8 mouse cellular contexts compared by ENCODE assay signal in the genomic region with DNA sequence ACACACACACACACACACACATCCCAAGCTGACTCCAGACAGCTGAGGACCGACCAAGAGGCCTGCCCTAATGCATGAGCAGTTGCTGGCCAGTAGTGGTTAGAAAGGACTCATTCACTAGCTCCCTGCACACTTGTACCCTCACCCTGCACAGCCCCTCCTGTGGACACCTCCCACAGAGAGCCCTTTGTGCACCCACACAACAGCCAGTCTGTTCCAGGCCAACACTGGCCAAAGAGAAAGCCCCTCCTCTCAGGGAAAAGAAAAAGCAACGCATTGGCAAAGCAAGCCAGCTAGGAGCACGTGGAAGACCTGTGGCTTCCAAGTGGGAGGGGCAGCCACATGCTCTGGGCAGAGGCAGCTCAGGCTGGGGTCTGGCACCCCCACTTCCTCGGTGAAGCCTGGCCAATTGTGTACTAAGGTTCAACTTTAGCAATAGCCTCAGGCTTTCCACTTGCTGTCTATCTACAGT. TPM values are rescaled to one million over a fixed set of nuclear protein-coding genes. Genes with fewer than 3 reads are reported as not detected.
DNase-seq lines count a peak whose midpoint lies in the region; ATAC-seq and TF ChIP-seq lines count a peak whose summit lies in the region.

No protein-coding gene starts in this region.

- peak overlapping the region; percentile 79 for H3K27ac ChIP-seq in hindbrain, postnatal 0 days
- H3K27ac ChIP-seq in midbrain, embryonic 10.5 days (replicated peaks) = peak overlapping the region; percentile 50

- no peak for TF ChIP-seq CTCF in hindbrain, postnatal 0 days (IDR thresholded peaks at IDR 0.05; ENCODE audit: low read depth)

- whole genome bisulfite sequencing in hindbrain, postnatal 0 days = 3% methylated on average over 4 of the region's 4 CpGs
- 33% methylated on average over 4 of the region's 4 CpGs for WGBS in midbrain, embryonic 10.5 days

- peaks cover 48% of the 10 kb centered on the region for H3K36me3 ChIP-seq in hindbrain, postnatal 0 days (ENCODE audit: insufficient read depth, low read length)
- peaks cover 93% of the 10 kb centered on the region for H3K36me3 ChIP-seq in midbrain, embryonic 10.5 days

- no peak overlapping the region for H3K4me3 ChIP-seq in hindbrain, postnatal 0 days (ENCODE audit: low read length)
- peak overlapping the region; percentile 96; the same call in 1 of the 2 replicates for H3K4me3 ChIP-seq in midbrain, embryonic 10.5 days

- H3K4me1 ChIP-seq in hindbrain, postnatal 0 days (ENCODE audit: insufficient read depth, low read length) = peaks cover 60% of the 10 kb centered on the region
- H3K4me1 ChIP-seq in midbrain, embryonic 10.5 days = peaks cover 92% of the 10 kb centered on the region

- H3K9ac ChIP-seq in hindbrain, postnatal 0 days (replicated peaks; ENCODE audit: low read length) = no peak overlapping the region

- peak; percentile 95 for ATAC-seq in hindbrain, postnatal 0 days

- H3K9me3 ChIP-seq in hindbrain, postnatal 0 days (ENCODE audit: low read length) = no peaks in the 10 kb centered on the region
- no peaks in the 10 kb centered on the region for H3K9me3 ChIP-seq in midbrain, embryonic 10.5 days (replicated peaks)

- peak; percentile 78 for DNase-seq in adrenal gland, postnatal 14 days
- DNase-seq in embryo, embryonic 9.5 days (ENCODE audit: extremely low spot score) = peak; percentile 31
- DNase-seq in gastrocnemius, postnatal 25 days = peak; percentile 83
- peak; percentile 85 for DNase-seq in hindbrain, postnatal 0 days (ENCODE audit: low spot score)
- peak; percentile 84 for DNase-seq in left cerebral cortex, adult 11 months (ENCODE audit: low spot score)
- DNase-seq in midbrain, embryonic 10.5 days (ENCODE audit: low spot score) = no peak
- DNase-seq in testis, postnatal 10 days (ENCODE audit: low spot score) = peak; percentile 70
- DNase-seq in T-cell, adult 2 months (ENCODE audit: low spot score) = no peak

- H3K27me3 ChIP-seq in hindbrain, postnatal 0 days (ENCODE audit: insufficient read depth, low read length) = no peaks in the 10 kb centered on the region
- no peaks in the 10 kb centered on the region for H3K27me3 ChIP-seq in midbrain, embryonic 10.5 days (ENCODE audit: low read depth, poor library complexity, severe bottlenecking)

- H3K4me2 ChIP-seq in hindbrain, postnatal 0 days (ENCODE audit: low read depth, low read length) = no peak overlapping the region

RNA-seq across cellular contexts. Expression of a gene that starts 7.6 kb away (rescaled TPM):
- total RNA-seq in adrenal gland, postnatal 14 days (2021) = 160 and 219 TPM in 2 replicates
- total RNA-seq in gastrocnemius, postnatal 25 days (2021) = 10 to 100 TPM; 13.6 to 20.3 TPM
- total RNA-seq in hindbrain, postnatal 0 days (2014; rRNA removed) = 116 and 162 TPM in 2 replicates
- polyA plus RNA-seq in hindbrain, postnatal 0 days (2015; fragmentation: Nextera tagmentation; extraction: Ambion mirVana) = 27.3 and 31.0 TPM in 2 replicates
- polyA plus RNA-seq in midbrain, embryonic 10.5 days (2016; fragmentation: Nextera tagmentation; extraction: Ambion mirVana) = 60.3 and 71.1 TPM in 2 replicates

Comparison
In these comparisons a context has a peak if more than half of its experiments do, and no peak if none do; other contexts are left out.
1. DNase-seq: peak in adrenal gland, postnatal 14 days (single experiment), embryo, embryonic 9.5 days (single experiment), gastrocnemius, postnatal 25 days (single experiment), hindbrain, postnatal 0 days (single experiment), left cerebral cortex, adult 11 months (single experiment) and testis, postnatal 10 days (single experiment); none in midbrain, embryonic 10.5 days (single experiment) and T-cell, adult 2 months (single experiment).